Mouse (Mus musculus): ENCODE data around the gene Mast4. TPM values are rescaled to one million over a fixed set of nuclear protein-coding genes. Genes with fewer than 3 reads are reported as not detected.

Gene Mast4
- polyA plus RNA-seq, 2 experiments: 0.71 to 1.5 TPM

GRCm38 (mm10) chr13:102947546-102947945 lies 386.8 kb downstream of the Mast4 start:
- Histone ChIP-seq H3K4me2 (ENCODE audit: low read depth) (no peak overlapping the region), H3K36me3 (replicated peaks; ENCODE audit: control insufficient read depth, insufficient read depth, low read depth) (no peaks in the 10 kb centered on the region), H3K9ac (replicated peaks) (no peak overlapping the region), H3K9me3 (ENCODE audit: control insufficient read depth, low read length) (no peaks in the 10 kb centered on the region), H3K27ac (no peak overlapping the region), H3K4me3 (ENCODE audit: insufficient read depth in 1 of 2, low read depth in 2 of 2, low read length in 2 of 2) (no peak overlapping the region), H3K4me1 (replicated peaks; ENCODE audit: control insufficient read depth in 2 of 2, insufficient read depth in 2 of 2, low read length in 1 of 2) (no peaks in the 10 kb centered on the region), H3K27me3 (ENCODE audit: control insufficient read depth, insufficient read depth, low read length) (no peaks in the 10 kb centered on the region)
- WGBS (ENCODE audit: insufficient replicate concordance): 65% methylated on average over 2 of the region's 2 CpGs
- TF ChIP-seq EP300 (IDR thresholded peaks at IDR 0.05; ENCODE audit: low read depth) (no peak), CTCF (IDR thresholded peaks at IDR 0.05; ENCODE audit: low read depth) (no peak)
- no peak for ATAC-seq (ENCODE audit: insufficient read depth)
- DNase-seq (ENCODE audit: low read depth in 3 of 3, low spot score in 3 of 3): no peak

GRCm38 (mm10) chr13:102946024-102946821 lies 388.1 kb downstream of the Mast4 start:
- Histone ChIP-seq H3K36me3 (replicated peaks; ENCODE audit: control insufficient read depth, insufficient read depth, low read depth) (no peaks in the 10 kb centered on the region), H3K4me2 (ENCODE audit: low read depth) (no peak overlapping the region), H3K9ac (replicated peaks) (no peak overlapping the region), H3K9me3 (ENCODE audit: control insufficient read depth, low read length) (no peaks in the 10 kb centered on the region), H3K27ac (no peak overlapping the region), H3K4me3 (ENCODE audit: insufficient read depth in 1 of 2, low read depth in 2 of 2, low read length in 2 of 2) (no peak overlapping the region), H3K4me1 (replicated peaks; ENCODE audit: control insufficient read depth in 2 of 2, insufficient read depth in 2 of 2, low read length in 1 of 2) (no peaks in the 10 kb centered on the region), H3K27me3 (ENCODE audit: control insufficient read depth, insufficient read depth, low read length) (no peaks in the 10 kb centered on the region)
- TF ChIP-seq EP300 (IDR thresholded peaks at IDR 0.05; ENCODE audit: low read depth) (no peak), CTCF (IDR thresholded peaks at IDR 0.05; ENCODE audit: low read depth) (no peak)
- no peak for DNase-seq (ENCODE audit: low read depth in 3 of 3, low spot score in 3 of 3)
- WGBS (ENCODE audit: insufficient replicate concordance): 71% methylated on average over 13 of the region's 13 CpGs
- no peak for ATAC-seq (ENCODE audit: insufficient read depth)

GRCm38 (mm10) chr13:102945450-102945849 lies 388.8 kb downstream of the Mast4 start:
- Histone ChIP-seq H3K4me2 (ENCODE audit: low read depth) (no peak overlapping the region), H3K9ac (replicated peaks) (no peak overlapping the region), H3K27ac (no peak overlapping the region), H3K4me3 (ENCODE audit: insufficient read depth in 1 of 2, low read depth in 2 of 2, low read length in 2 of 2) (no peak overlapping the region), H3K27me3 (ENCODE audit: control insufficient read depth, insufficient read depth, low read length) (no peaks in the 10 kb centered on the region), H3K9me3 (ENCODE audit: control insufficient read depth, low read length) (no peaks in the 10 kb centered on the region), H3K4me1 (replicated peaks; ENCODE audit: control insufficient read depth in 2 of 2, insufficient read depth in 2 of 2, low read length in 1 of 2) (no peaks in the 10 kb centered on the region), H3K36me3 (replicated peaks; ENCODE audit: control insufficient read depth, insufficient read depth, low read depth) (no peaks in the 10 kb centered on the region)
- no peak for TF ChIP-seq CTCF (IDR thresholded peaks at IDR 0.05; ENCODE audit: low read depth)
- no peak for TF ChIP-seq EP300 (IDR thresholded peaks at IDR 0.05; ENCODE audit: low read depth)
- WGBS (ENCODE audit: insufficient replicate concordance): 69% methylated on average over 7 of the region's 7 CpGs
- ATAC-seq (ENCODE audit: insufficient read depth): no peak
- DNase-seq (ENCODE audit: low read depth in 3 of 3, low spot score in 3 of 3): no peak

GRCm38 (mm10) chr13:102944516-102944915 lies 389.8 kb downstream of the Mast4 start:
- H3K4me1 ChIP-seq (replicated peaks; ENCODE audit: control insufficient read depth in 2 of 2, insufficient read depth in 2 of 2, low read length in 1 of 2): no peaks in the 10 kb centered on the region
- DNase-seq (ENCODE audit: low read depth in 3 of 3, low spot score in 3 of 3): no peak
- H3K9ac ChIP-seq (replicated peaks): no peak overlapping the region
- no peak overlapping the region for H3K27ac ChIP-seq
- no peak overlapping the region for H3K4me2 ChIP-seq (ENCODE audit: low read depth)
- ATAC-seq (ENCODE audit: insufficient read depth): no peak
- no peaks in the 10 kb centered on the region for H3K9me3 ChIP-seq (ENCODE audit: control insufficient read depth, low read length)
- no peaks in the 10 kb centered on the region for H3K27me3 ChIP-seq (ENCODE audit: control insufficient read depth, insufficient read depth, low read length)
- no peak for TF ChIP-seq EP300 (IDR thresholded peaks at IDR 0.05; ENCODE audit: low read depth)
- TF ChIP-seq CTCF (IDR thresholded peaks at IDR 0.05; ENCODE audit: low read depth): no peak
- no peaks in the 10 kb centered on the region for H3K36me3 ChIP-seq (replicated peaks; ENCODE audit: control insufficient read depth, insufficient read depth, low read depth)
- 67% methylated on average over 4 of the region's 4 CpGs for WGBS (ENCODE audit: insufficient replicate concordance)
- no peak overlapping the region for H3K4me3 ChIP-seq (ENCODE audit: insufficient read depth in 1 of 2, low read depth in 2 of 2, low read length in 2 of 2)

GRCm38 (mm10) chr13:102942557-102942956 lies 391.7 kb downstream of the Mast4 start:
- Histone ChIP-seq H3K36me3 (replicated peaks; ENCODE audit: control insufficient read depth, insufficient read depth, low read depth) (no peaks in the 10 kb centered on the region), H3K9me3 (ENCODE audit: control insufficient read depth, low read length) (no peaks in the 10 kb centered on the region), H3K4me2 (ENCODE audit: low read depth) (no peak overlapping the region), H3K27ac (no peak overlapping the region), H3K4me3 (ENCODE audit: insufficient read depth in 1 of 2, low read depth in 2 of 2, low read length in 2 of 2) (no peak overlapping the region), H3K9ac (replicated peaks) (no peak overlapping the region), H3K4me1 (replicated peaks; ENCODE audit: control insufficient read depth in 2 of 2, insufficient read depth in 2 of 2, low read length in 1 of 2) (no peaks in the 10 kb centered on the region), H3K27me3 (ENCODE audit: control insufficient read depth, insufficient read depth, low read length) (no peaks in the 10 kb centered on the region)
- WGBS (ENCODE audit: insufficient replicate concordance): 46% methylated on average over 2 of the region's 2 CpGs
- no peak for TF ChIP-seq CTCF (IDR thresholded peaks at IDR 0.05; ENCODE audit: low read depth)
- no peak for TF ChIP-seq EP300 (IDR thresholded peaks at IDR 0.05; ENCODE audit: low read depth)
- DNase-seq (ENCODE audit: low read depth in 3 of 3, low spot score in 3 of 3) (no peak), ATAC-seq (ENCODE audit: insufficient read depth) (no peak)

Measured in liver, embryonic 14.5 days (tissue).